Mouse (Mus musculus): Measurements from ENCODE around the gene Cdc20b. TPM values are rescaled to one million over a fixed set of nuclear protein-coding genes. Genes with fewer than 3 reads are reported as not detected.
"Not testable (repeated sequence)": the region's sequence is repeated elsewhere in the genome, so short reads cannot be mapped to it uniquely, and the experiment has no call there.

Cdc20b gene
- total and polyA plus RNA-seq, 3 experiments, result not detected

DNA sequence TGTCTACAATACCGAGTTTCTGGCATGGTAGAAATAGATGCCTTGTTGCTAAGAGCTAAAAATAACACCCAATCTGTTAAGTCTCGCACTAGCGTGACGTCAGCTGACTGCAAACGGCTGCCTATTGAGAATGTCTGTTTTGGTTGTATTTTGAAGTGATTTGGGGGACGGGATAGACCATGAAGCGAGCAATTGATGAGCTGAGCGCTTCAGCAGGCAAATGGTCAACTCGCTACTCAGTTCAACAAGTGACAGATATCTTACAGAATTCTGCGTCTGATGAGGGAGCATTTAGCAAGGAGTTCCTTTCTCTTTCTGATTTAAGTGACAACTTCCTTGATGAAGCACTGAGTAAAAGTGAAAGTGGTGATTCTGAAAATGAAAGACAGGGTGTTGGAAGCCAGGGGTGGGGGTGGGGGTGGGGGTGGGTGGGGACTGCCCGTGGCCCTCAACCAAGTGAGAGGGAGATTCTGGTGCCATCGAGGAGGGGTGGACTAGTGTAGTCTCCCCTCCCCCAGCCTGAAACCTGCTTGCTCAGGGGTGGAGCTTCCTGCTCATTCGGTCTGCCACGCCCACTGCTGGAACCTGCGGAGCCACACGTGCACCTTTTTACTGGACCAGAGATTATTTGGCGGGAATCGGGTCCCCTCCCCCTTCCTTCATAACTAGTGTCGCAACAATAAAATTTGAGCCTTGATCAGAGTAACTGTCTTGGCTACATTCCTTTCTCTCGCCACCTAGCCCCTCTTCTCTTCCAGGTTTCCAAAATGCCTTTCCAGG, 21.5 kb upstream of the Cdc20b start:
- not testable (repeated sequence) for H3K27ac ChIP-seq (ENCODE audit: control insufficient read depth, low read depth, low read length); H3K9me3 ChIP-seq (replicated peaks; ENCODE audit: insufficient read depth, low read length); H3K79me2 ChIP-seq (ENCODE audit: control insufficient read depth, insufficient read depth, low read length, poor library complexity); H3K27me3 ChIP-seq (ENCODE audit: control insufficient read depth in 1 of 2, insufficient read depth in 2 of 2, low read length in 2 of 2); H3K4me1 ChIP-seq (ENCODE audit: control insufficient read depth in 1 of 2, insufficient read depth in 2 of 2, low read length in 2 of 2); H3K36me3 ChIP-seq (ENCODE audit: control insufficient read depth in 1 of 2, insufficient read depth in 2 of 2, low read length in 2 of 2)
- DNase-seq (ENCODE audit: low read depth, low spot score), result peak; percentile 60
- TF ChIP-seq BHLHE40 (IDR thresholded peaks at IDR 0.05; ENCODE audit: borderline replicate concordance, low read depth, low read length), result 0 out of 2 replicates have a peak, but pooled peaks have one; percentile 21
- peak; percentile 14; the same call in 1 of the 2 replicates for TF ChIP-seq USF1 (IDR thresholded peaks at IDR 0.05; ENCODE audit: low read depth, low read length)
- 0 out of 2 replicates have a peak, but pooled peaks have one; percentile 47 for TF ChIP-seq MEF2A (IDR thresholded peaks at IDR 0.05; ENCODE audit: extremely low read depth, insufficient replicate concordance, low read depth, low read length, poor library complexity, severe bottlenecking)
- 0 out of 2 replicates have a peak, but pooled peaks have one; percentile 30 for TF ChIP-seq ETS1 (IDR thresholded peaks at IDR 0.05; ENCODE audit: low read depth, low read length)
- 0 out of 2 replicates have a peak, but pooled peaks have one; percentile 12 for TF ChIP-seq HCFC1 (IDR thresholded peaks at IDR 0.05; ENCODE audit: low read depth, low read length)
- peak; percentile 53; the same call in 1 of the 2 replicates for TF ChIP-seq SIN3A (IDR thresholded peaks at IDR 0.05; ENCODE audit: low read length)
- TF ChIP-seq RCOR1 (IDR thresholded peaks at IDR 0.05; ENCODE audit: low read depth, low read length), result 0 out of 2 replicates have a peak, but pooled peaks have one; percentile 32
- Histone ChIP-seq H3K4me3 (ENCODE audit: control insufficient read depth in 1 of 2, insufficient read depth in 1 of 2, low read depth in 2 of 2, low read length in 2 of 2) (peak overlapping the region; percentile 88 to 98), H3K9ac (ENCODE audit: control insufficient read depth, low read depth, low read length, poor library complexity, severe bottlenecking) (peak overlapping the region; percentile 63)

DNA sequence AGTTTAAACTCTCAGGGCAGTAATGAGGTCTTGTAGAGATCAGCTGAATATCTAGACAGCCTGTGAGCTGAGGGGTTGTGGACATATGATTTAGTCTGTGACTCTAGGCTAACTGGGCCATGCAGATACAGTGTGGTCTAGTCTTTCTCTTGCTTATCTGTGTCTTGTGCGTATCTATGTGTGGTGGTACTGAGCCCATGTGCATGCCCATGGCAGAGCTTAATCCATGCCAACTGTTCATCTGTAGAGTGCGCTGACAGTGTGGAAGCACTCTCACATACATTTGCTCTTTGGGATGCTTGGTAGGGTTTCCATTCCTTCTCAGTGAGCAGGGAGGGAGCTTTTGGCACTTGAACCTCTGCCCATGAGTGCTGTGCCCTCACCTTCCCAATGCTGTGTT, 13.4 kb upstream of the Cdc20b start:
- H3K36me3 ChIP-seq (ENCODE audit: control insufficient read depth in 1 of 2, insufficient read depth in 2 of 2, low read length in 2 of 2), result no peaks in the 10 kb centered on the region
- no peaks in the 10 kb centered on the region for H3K4me1 ChIP-seq (ENCODE audit: control insufficient read depth in 1 of 2, insufficient read depth in 2 of 2, low read length in 2 of 2)
- no peak overlapping the region for H3K27ac ChIP-seq (ENCODE audit: control insufficient read depth, low read depth, low read length)

DNA sequence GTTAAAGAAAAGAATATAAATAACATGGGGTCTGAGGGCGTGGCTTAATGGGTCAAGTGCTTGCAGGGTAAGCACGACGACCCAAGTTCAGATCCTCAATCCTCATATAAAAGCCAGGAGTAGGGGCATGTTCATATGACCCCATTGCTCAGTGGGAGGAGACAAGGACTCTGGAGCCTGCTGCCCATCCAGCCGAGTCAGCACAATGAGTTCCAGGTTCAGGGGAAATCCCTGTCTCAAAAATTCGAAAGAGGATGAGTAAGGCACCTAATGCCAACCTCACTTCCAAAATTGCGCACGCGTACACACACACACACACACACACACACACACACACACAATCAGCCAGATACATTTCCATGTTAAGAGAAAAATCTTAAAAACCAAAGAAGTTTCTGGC, 12.4 kb upstream of the Cdc20b start:
- H3K9me3 ChIP-seq (replicated peaks; ENCODE audit: insufficient read depth, low read length), result no peaks in the 10 kb centered on the region
- H3K27ac ChIP-seq (ENCODE audit: control insufficient read depth, low read depth, low read length), result no peak overlapping the region
- H3K79me2 ChIP-seq (ENCODE audit: control insufficient read depth, insufficient read depth, low read length, poor library complexity), result no peaks in the 10 kb centered on the region
- H3K27me3 ChIP-seq (ENCODE audit: control insufficient read depth in 1 of 2, insufficient read depth in 2 of 2, low read length in 2 of 2), result peaks cover 4 to 5% of the 10 kb centered on the region in 2 experiments; a peak in 2 of 4 replicates
- TF ChIP-seq CHD2 (IDR thresholded peaks at IDR 0.05; ENCODE audit: low read length) (no peak), TCF12 (IDR thresholded peaks at IDR 0.05; ENCODE audit: low read depth, low read length) (no peak), ZMIZ1 (IDR thresholded peaks at IDR 0.05; ENCODE audit: low read depth, low read length) (no peak), SMC3 (IDR thresholded peaks at IDR 0.05; ENCODE audit: low read depth, low read length) (no peak), TAL1 (IDR thresholded peaks at IDR 0.05; ENCODE audit: low read length) (no peak)
- no peak for DNase-seq (ENCODE audit: low read depth, low spot score)
- H3K4me1 ChIP-seq (ENCODE audit: control insufficient read depth in 1 of 2, insufficient read depth in 2 of 2, low read length in 2 of 2), result no peaks in the 10 kb centered on the region
- no peaks in the 10 kb centered on the region for H3K36me3 ChIP-seq (ENCODE audit: control insufficient read depth in 1 of 2, insufficient read depth in 2 of 2, low read length in 2 of 2)
- H3K9ac ChIP-seq (ENCODE audit: control insufficient read depth, low read depth, low read length, poor library complexity, severe bottlenecking), result no peak overlapping the region
- H3K4me3 ChIP-seq (ENCODE audit: control insufficient read depth in 1 of 2, insufficient read depth in 1 of 2, low read depth in 2 of 2, low read length in 2 of 2), result no peak overlapping the region

More for the DNA sequence above, 13.4 kb upstream of the Cdc20b start:
- Histone ChIP-seq H3K9ac (ENCODE audit: control insufficient read depth, low read depth, low read length, poor library complexity, severe bottlenecking) (no peak overlapping the region), H3K4me3 (ENCODE audit: control insufficient read depth in 1 of 2, insufficient read depth in 1 of 2, low read depth in 2 of 2, low read length in 2 of 2) (no peak overlapping the region), H3K27me3 (ENCODE audit: control insufficient read depth in 1 of 2, insufficient read depth in 2 of 2, low read length in 2 of 2) (peaks cover 4 to 5% of the 10 kb centered on the region in 2 experiments; a peak in 2 of 4 replicates), H3K79me2 (ENCODE audit: control insufficient read depth, insufficient read depth, low read length, poor library complexity) (no peaks in the 10 kb centered on the region), H3K9me3 (replicated peaks; ENCODE audit: insufficient read depth, low read length) (no peaks in the 10 kb centered on the region)
- DNase-seq (ENCODE audit: low read depth, low spot score), result no peak
- TF ChIP-seq CHD1 (IDR thresholded peaks at IDR 0.05; ENCODE audit: low read depth, low read length) (no peak), MAFK (IDR thresholded peaks at IDR 0.05; ENCODE audit: borderline replicate concordance, low read depth, low read length) (no peak), TBP (IDR thresholded peaks at IDR 0.05; ENCODE audit: low read depth, low read length) (no peak), POLR2A (IDR thresholded peaks at IDR 0.05; ENCODE audit: control insufficient read depth in 1 of 2, insufficient read depth in 1 of 2, low read depth in 1 of 2, low read length in 2 of 2, poor library complexity in 1 of 2) (no peak)

Data from MEL (cell line).